Mouse (Mus musculus) stomach, embryonic 14.5 days (tissue): Measurements from ENCODE around the gene Mbnl2. TPM values are rescaled to one million over a fixed set of nuclear protein-coding genes. Genes with fewer than 3 reads are reported as not detected.
A peak's percentile ranks its signal among the peaks of the same experiment; 100 is the strongest.

Source experiments
- ATAC-seq: fragments of 200-750 bp; cut with Nextera tagmentation; 2 replicates; pipeline ENCODE4 v1.8.0; 2017; ENCODE audit warnings: low read depth, moderate TSS enrichment; ENCODE audit not compliant: insufficient number of reproducible peaks, insufficient read depth, low FRiP score
- H3K27ac ChIP-seq: fragments of 300-500 bp; sonication (generic); 2 replicates; pipeline ENCODE4 v1.5.1; 2014; ENCODE audit warnings: mild to moderate bottlenecking, low read length, moderate library complexity, mixed read lengths
- H3K27me3 ChIP-seq: fragments of 300-500 bp; sonication (generic); 2 replicates; pipeline ENCODE4 v1.6.1; 2014; ENCODE audit warnings: low read length, control low read depth, mixed read lengths; ENCODE audit not compliant: control insufficient read depth, insufficient read depth
- H3K36me3 ChIP-seq: fragments of 300-500 bp; sonication (generic); 2 replicates; pipeline ENCODE4 v1.6.1; 2014; ENCODE audit warnings: mild to moderate bottlenecking, control low read depth, low read length, moderate library complexity, mixed read lengths; ENCODE audit not compliant: control insufficient read depth, insufficient read depth
- H3K4me1 ChIP-seq: fragments of 300-500 bp; sonication (generic); 2 replicates; pipeline ENCODE4 v1.6.1; 2014; ENCODE audit warnings: low read length, control low read depth, mixed read lengths; ENCODE audit not compliant: control insufficient read depth, insufficient read depth
- H3K4me2 ChIP-seq: fragments of 300-500 bp; sonication (generic); replicated peaks from 2 replicates; pipeline ENCODE4 v1.6.1; 2014; ENCODE audit warnings: low read depth, low read length, control low read depth
- H3K4me3 ChIP-seq: fragments of 300-500 bp; sonication (generic); 2 replicates; pipeline ENCODE4 v1.5.1; 2014; ENCODE audit warnings: low read depth, low read length, control low read depth
- H3K9ac ChIP-seq: fragments of 300-500 bp; sonication (generic); replicated peaks from 2 replicates; pipeline ENCODE4 v1.6.1; 2014; ENCODE audit warnings: low read depth, mild to moderate bottlenecking, control low read depth, low read length, moderate library complexity, mixed read lengths
- H3K9me3 ChIP-seq: fragments of 300-500 bp; sonication (generic); 2 replicates; pipeline ENCODE4 v1.6.1; 2016; ENCODE audit warnings: low read depth, low read length, control low read depth; ENCODE audit not compliant: control insufficient read depth
- WGBS: fragments of 180-500 bp; shearing (Covaris S2); extraction: QIAGEN DNeasy Blood & Tissue Kit; methylation state at CpG from one replicate; pipeline ENCODE4 v1.1.7; 2014; 5-methylcytosine and 5-hydroxymethylcytosine counted together
- polyA plus RNA-seq: library from polyadenylated mRNA; unstranded; fragments of >200 nt; fragmentation: Nextera tagmentation; extraction: Ambion mirVana; gene quantifications from 2 replicates; pipeline ENCODE4 v1.2.1, GENCODE M21; 2014

Gene Mbnl2
- polyA plus RNA-seq, 1 experiment from 2014 or later, result 119 TPM

- ATAC-seq, result no peak
- Histone ChIP-seq H3K27ac (peak overlapping the region; percentile 39; the same call in 1 of the 2 replicates), H3K27me3 (no peaks in the 10 kb centered on the region), H3K4me1 (peaks cover 12% of the 10 kb centered on the region; the same call in 1 of the 2 replicates), H3K9me3 (no peaks in the 10 kb centered on the region), H3K9ac (no peak overlapping the region), H3K36me3 (no peaks in the 10 kb centered on the region), H3K4me2 (no peak overlapping the region), H3K4me3 (no peak overlapping the region)
- 55% methylated on average over 9 of the region's 9 CpGs for WGBS
Observed at GRCm38 (mm10) chr14:120318974-120319731, 43.7 kb downstream of the Mbnl2 start.

DNA sequence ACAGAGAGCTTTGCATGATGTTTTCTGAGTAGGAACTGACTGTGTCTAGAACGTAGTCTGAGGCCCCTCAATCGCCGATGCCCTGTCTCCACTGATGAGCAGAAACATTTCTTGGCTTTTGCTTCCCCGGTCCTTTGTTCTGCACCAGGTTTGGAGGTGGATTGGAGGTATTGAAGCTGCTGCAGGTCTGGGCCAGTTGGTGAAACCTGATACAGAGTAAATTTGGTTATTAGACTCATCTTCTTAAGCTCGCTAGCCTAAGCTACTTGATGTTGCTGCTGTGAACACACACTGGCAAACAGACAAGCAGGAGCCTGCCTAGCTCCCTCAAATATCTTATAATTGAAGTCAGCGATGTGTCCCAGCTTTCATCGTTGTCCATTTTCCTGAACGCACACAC, 46.6 kb downstream of the Mbnl2 start:
- Histone ChIP-seq H3K9me3 (no peaks in the 10 kb centered on the region), H3K4me3 (no peak overlapping the region), H3K9ac (no peak overlapping the region), H3K4me2 (no peak overlapping the region), H3K27me3 (no peaks in the 10 kb centered on the region), H3K36me3 (peaks cover 4% of the 10 kb centered on the region; the same call in 1 of the 2 replicates), H3K4me1 (peaks cover 12% of the 10 kb centered on the region; the same call in 1 of the 2 replicates), H3K27ac (no peak overlapping the region; the same call in 1 of the 2 replicates)
- ATAC-seq, result no peak
- WGBS, result 74% methylated on average over 8 of the region's 8 CpGs

GRCm38 (mm10) chr14:120323111-120323510, 47.6 kb downstream of the Mbnl2 start:
- Histone ChIP-seq H3K4me3 (no peak overlapping the region), H3K9ac (no peak overlapping the region), H3K4me1 (peaks cover 12% of the 10 kb centered on the region; the same call in 1 of the 2 replicates), H3K4me2 (no peak overlapping the region), H3K9me3 (no peaks in the 10 kb centered on the region), H3K36me3 (peaks cover 4% of the 10 kb centered on the region; the same call in 1 of the 2 replicates), H3K27me3 (no peaks in the 10 kb centered on the region), H3K27ac (no peak overlapping the region)
- no peak for ATAC-seq
- WGBS, result 77% methylated on average over 1 of the region's 1 CpGs

DNA sequence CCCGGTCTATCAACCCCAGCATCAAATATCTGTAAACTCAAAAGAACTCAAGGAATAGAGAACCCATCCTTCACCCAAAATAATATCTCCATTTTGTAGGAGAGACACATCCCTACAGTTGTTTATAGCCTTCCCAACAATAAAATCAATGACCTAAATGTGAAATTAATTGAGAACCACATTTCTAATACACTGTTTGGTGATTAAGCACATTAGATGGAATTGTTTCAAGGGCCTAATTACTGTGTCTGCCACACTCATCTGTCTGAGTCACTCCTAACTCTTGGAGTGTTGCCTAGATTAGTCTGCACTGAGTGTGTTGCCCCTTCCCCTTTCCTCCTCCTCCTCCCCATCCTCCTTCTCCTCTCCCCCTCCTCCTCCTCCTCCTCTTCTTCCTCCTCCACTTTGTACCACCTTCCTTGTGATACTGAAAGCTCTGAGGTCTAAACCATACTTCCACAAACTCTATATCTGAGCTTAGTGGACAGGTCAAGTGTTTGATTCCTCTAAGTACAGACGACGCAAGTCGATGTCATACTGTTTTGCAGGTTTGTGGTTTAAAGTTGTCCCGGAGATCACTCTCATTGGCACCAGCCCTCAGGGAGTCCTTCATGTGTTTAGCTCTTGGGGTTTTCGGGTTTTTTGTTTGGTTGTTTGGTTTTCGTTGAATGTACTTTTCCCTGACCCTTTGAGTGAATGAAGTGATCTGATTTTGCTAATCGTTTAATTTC, 48.8 kb downstream of the Mbnl2 start:
- Histone ChIP-seq H3K27ac (no peak overlapping the region), H3K9ac (no peak overlapping the region), H3K36me3 (peaks cover 4% of the 10 kb centered on the region; the same call in 1 of the 2 replicates), H3K4me2 (no peak overlapping the region), H3K4me3 (no peak overlapping the region), H3K4me1 (0 out of 2 replicates have a peak, but pooled peaks cover 7% of the 10 kb centered on the region), H3K27me3 (no peaks in the 10 kb centered on the region), H3K9me3 (no peaks in the 10 kb centered on the region)
- ATAC-seq, result no peak
- 86% methylated on average over 8 of the region's 8 CpGs for WGBS

DNA sequence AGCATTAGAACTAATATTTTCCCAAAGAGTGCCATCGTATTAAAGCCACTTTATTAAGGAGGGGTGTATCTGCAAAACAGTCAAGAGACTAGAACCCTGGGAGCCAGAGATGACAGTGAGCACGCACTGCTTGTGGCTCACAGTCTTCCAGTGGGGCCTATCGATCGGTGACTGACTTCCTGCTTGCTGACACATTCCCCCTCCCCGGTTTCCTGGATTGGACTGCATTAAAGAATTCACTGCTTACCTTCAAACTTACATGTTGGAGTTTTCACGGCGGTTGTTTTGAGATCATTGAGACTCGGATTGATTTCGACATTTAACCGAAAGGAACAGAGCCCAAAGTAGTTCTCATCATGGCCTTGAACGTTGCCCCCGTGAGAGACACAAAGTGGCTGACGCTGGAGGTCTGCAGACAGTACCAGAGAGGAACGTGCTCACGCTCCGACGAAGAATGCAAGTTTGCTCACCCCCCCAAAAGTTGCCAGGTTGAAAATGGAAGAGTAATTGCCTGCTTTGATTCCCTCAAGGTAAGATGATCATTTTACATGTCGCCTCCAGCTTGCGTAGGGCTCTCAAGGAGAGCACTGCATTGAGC, 49.5 kb downstream of the Mbnl2 start:
- peaks cover 4% of the 10 kb centered on the region; the same call in 1 of the 2 replicates for H3K36me3 ChIP-seq
- 87% methylated on average over 19 of the region's 19 CpGs for WGBS
- ATAC-seq, result no peak
- no peak overlapping the region for H3K9ac ChIP-seq
- H3K27ac ChIP-seq, result no peak overlapping the region
- no peaks in the 10 kb centered on the region for H3K27me3 ChIP-seq
- H3K4me3 ChIP-seq, result no peak overlapping the region
- H3K4me1 ChIP-seq, result 0 out of 2 replicates have a peak, but pooled peaks cover 6% of the 10 kb centered on the region
- no peaks in the 10 kb centered on the region for H3K9me3 ChIP-seq
- H3K4me2 ChIP-seq, result no peak overlapping the region

GRCm38 (mm10) chr14:120325673-120326072, 50.2 kb downstream of the Mbnl2 start:
- H3K9ac ChIP-seq, result no peak overlapping the region
- no peaks in the 10 kb centered on the region for H3K9me3 ChIP-seq
- WGBS, result 79% methylated on average over 5 of the region's 5 CpGs
- ATAC-seq, result no peak
- no peak overlapping the region for H3K4me2 ChIP-seq
- H3K27ac ChIP-seq, result no peak overlapping the region
- no peaks in the 10 kb centered on the region for H3K27me3 ChIP-seq
- peaks cover 4% of the 10 kb centered on the region; the same call in 1 of the 2 replicates for H3K36me3 ChIP-seq
- no peak overlapping the region for H3K4me3 ChIP-seq
- 0 out of 2 replicates have a peak, but pooled peaks cover 6% of the 10 kb centered on the region for H3K4me1 ChIP-seq

DNA sequence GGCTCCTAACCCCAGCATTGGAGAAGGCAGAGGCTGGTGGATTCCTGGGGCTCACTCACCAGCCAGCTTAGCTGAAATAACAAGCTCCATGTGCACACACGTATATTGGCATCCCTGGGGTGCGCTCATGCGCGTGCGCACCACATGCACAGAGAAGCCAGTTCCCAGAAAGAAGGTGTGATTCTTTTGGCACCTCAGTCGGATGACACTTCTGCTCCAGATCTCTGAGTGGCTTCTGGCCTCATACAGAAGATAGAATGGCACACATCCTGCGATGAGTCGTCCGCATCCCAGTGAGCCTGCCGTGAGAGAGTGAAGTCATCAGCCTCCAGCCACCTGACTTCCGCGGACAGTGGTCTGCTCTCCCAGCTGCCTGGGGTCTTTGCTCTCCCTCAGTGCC, 55.0 kb downstream of the Mbnl2 start:
- no peak for ATAC-seq
- WGBS, result 78% methylated on average over 12 of the region's 12 CpGs
- Histone ChIP-seq H3K4me2 (no peak overlapping the region), H3K27me3 (no peaks in the 10 kb centered on the region), H3K36me3 (peaks cover 4% of the 10 kb centered on the region; the same call in 1 of the 2 replicates), H3K4me1 (no peaks in the 10 kb centered on the region), H3K9ac (no peak overlapping the region), H3K9me3 (no peaks in the 10 kb centered on the region), H3K4me3 (no peak overlapping the region), H3K27ac (no peak overlapping the region)

DNA sequence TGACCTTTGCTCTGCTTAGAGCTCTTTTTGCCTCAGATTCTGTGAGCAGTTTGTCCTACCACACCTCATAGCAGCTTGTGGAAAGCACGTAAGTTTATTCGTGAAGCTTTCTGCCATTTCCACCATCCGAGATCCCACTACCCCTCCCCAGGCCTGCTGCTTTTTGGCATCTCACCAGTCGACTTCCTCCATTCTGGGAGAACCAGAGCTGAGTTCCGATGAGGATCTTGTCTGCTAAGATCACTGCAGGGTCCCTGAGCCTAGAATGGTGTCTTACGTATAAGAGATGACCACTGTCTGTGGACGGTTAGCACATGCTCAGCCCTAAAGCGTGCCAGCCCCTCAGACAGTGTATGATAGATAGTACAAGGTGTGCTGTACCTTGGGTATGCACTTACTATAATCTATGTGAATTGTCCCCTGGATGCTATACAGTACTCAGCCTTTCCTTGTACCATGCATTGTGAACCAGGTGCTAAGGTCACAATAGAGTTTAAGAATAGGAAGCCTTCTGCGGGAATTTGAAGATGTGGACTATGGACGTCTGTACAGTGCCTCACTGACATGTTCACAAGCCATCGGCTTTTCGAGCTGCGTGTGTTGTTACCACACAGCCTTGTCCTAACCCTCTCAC, 55.5 kb downstream of the Mbnl2 start:
- WGBS, result 85% methylated on average over 13 of the region's 13 CpGs
- Histone ChIP-seq H3K27ac (no peak overlapping the region), H3K4me2 (no peak overlapping the region), H3K4me1 (peaks cover 3% of the 10 kb centered on the region), H3K4me3 (no peak overlapping the region), H3K36me3 (peaks cover 4% of the 10 kb centered on the region; the same call in 1 of the 2 replicates), H3K27me3 (no peaks in the 10 kb centered on the region), H3K9ac (no peak overlapping the region), H3K9me3 (no peaks in the 10 kb centered on the region)
- no peak for ATAC-seq
